Mouse (Mus musculus) forebrain, embryonic 16.5 days (tissue): Measurements from ENCODE around the gene Acad12. TPM values are rescaled to one million over a fixed set of nuclear protein-coding genes. Genes with fewer than 3 reads are reported as not detected.

Source experiments
- ATAC-seq: fragments of 200-750 bp; cut with Nextera tagmentation; 2 replicates; pipeline ENCODE4 v1.8.0; 2017; ENCODE audit warnings: mild to moderate bottlenecking, moderate library complexity
- H3K27ac ChIP-seq: fragments of 300-500 bp; sonication (generic); 2 replicates; pipeline ENCODE4 v1.5.1; 2014; ENCODE audit warnings: low read length, control low read depth
- H3K27me3 ChIP-seq: fragments of 300-500 bp; sonication (generic); replicated peaks from 2 replicates; pipeline ENCODE4 v1.6.1; 2014; ENCODE audit warnings: low read length; ENCODE audit not compliant: control insufficient read depth, insufficient read depth
- H3K36me3 ChIP-seq: fragments of 300-500 bp; sonication (generic); 2 replicates; pipeline ENCODE4 v1.6.1; 2014; ENCODE audit not compliant: control insufficient read depth, insufficient read depth
- H3K4me1 ChIP-seq: fragments of 300-500 bp; sonication (generic); replicated peaks from 2 replicates; pipeline ENCODE4 v1.6.1; 2014; ENCODE audit warnings: low read length; ENCODE audit not compliant: control insufficient read depth, insufficient read depth
- H3K4me2 ChIP-seq: fragments of 300-500 bp; sonication (generic); 2 replicates; pipeline ENCODE4 v1.6.1; 2014; ENCODE audit warnings: mild to moderate bottlenecking, low read length, control low read depth
- H3K4me3 ChIP-seq: fragments of 300-500 bp; sonication (generic); replicated peaks from 2 replicates; pipeline ENCODE4 v1.5.1; 2014; ENCODE audit warnings: mild to moderate bottlenecking, low read length, control low read depth
- H3K9ac ChIP-seq: fragments of 300-500 bp; sonication (generic); replicated peaks from 2 replicates; pipeline ENCODE4 v1.6.1; 2014; ENCODE audit warnings: low read depth, low read length, control low read depth
- H3K9me3 ChIP-seq: fragments of 300-500 bp; sonication (generic); 2 replicates; pipeline ENCODE4 v1.6.1; 2016; ENCODE audit warnings: low read length; ENCODE audit not compliant: control insufficient read depth
- WGBS: fragments of 180-500 bp; shearing (Covaris S2); extraction: QIAGEN DNeasy Blood & Tissue Kit; methylation state at CpG from one replicate; pipeline ENCODE4 v1.1.7; 2014; 5-methylcytosine and 5-hydroxymethylcytosine counted together
- polyA plus RNA-seq: library from polyadenylated mRNA; unstranded; fragments of >200 nt; fragmentation: Nextera tagmentation; extraction: Ambion mirVana; gene quantifications from 2 replicates; pipeline ENCODE4 v1.2.1, GENCODE M21; 2015

Gene Acad12
- polyA plus RNA-seq: 1.1 and 1.2 TPM in 2 replicates

GRCm38 (mm10) chr5:121618592-121619513 is at the start of gene Acad12:
TSS of gene Acad12 (minus strand) at chr5:121618938.
- WGBS: under 1% methylated on average over 55 of the region's 58 CpGs
- Histone ChIP-seq H3K4me2 (peak within 1 kb of the TSS; percentile 88), H3K4me3 (peak within 1 kb of the TSS; percentile 87), H3K4me1 (peaks cover 10% of the 10 kb centered on the region), H3K27ac (peak within 1 kb of the TSS; percentile 31; the same call in 1 of the 2 replicates), H3K9me3 (no peaks in the 10 kb centered on the region), H3K27me3 (no peaks in the 10 kb centered on the region), H3K36me3 (no peaks in the 10 kb centered on the region), H3K9ac (peak within 1 kb of the TSS; percentile 84)
- peak; percentile 81 for ATAC-seq

- no peak overlapping the region for H3K27ac ChIP-seq
These were observed 49.7 kb upstream of the Acad12 start for GRCm38 (mm10) chr5:121668411-121668810.

GRCm38 (mm10) chr5:121667067-121667466 is 48.3 kb upstream of the Acad12 start:
- H3K4me1 ChIP-seq: peaks cover 8% of the 10 kb centered on the region
- peaks cover 16% of the 10 kb centered on the region for H3K36me3 ChIP-seq
- H3K4me3 ChIP-seq: no peak overlapping the region
- ATAC-seq: no peak
- no peak overlapping the region for H3K4me2 ChIP-seq
- no peaks in the 10 kb centered on the region for H3K27me3 ChIP-seq
- 97% methylated on average over 4 of the region's 4 CpGs for WGBS
- no peaks in the 10 kb centered on the region for H3K9me3 ChIP-seq
- H3K9ac ChIP-seq: no peak overlapping the region
- H3K27ac ChIP-seq: no peak overlapping the region

More at GRCm38 (mm10) chr5:121668411-121668810, 49.7 kb upstream of the Acad12 start:
- Histone ChIP-seq H3K9ac (no peak overlapping the region), H3K27me3 (no peaks in the 10 kb centered on the region), H3K36me3 (peaks cover 19% of the 10 kb centered on the region), H3K4me1 (0 out of 2 replicates have a peak, but pooled peaks cover 3% of the 10 kb centered on the region), H3K9me3 (no peaks in the 10 kb centered on the region), H3K4me3 (no peak overlapping the region), H3K4me2 (no peak overlapping the region)
- 62% methylated on average over 6 of the region's 6 CpGs for WGBS
- no peak for ATAC-seq

- Histone ChIP-seq H3K27ac (no peak overlapping the region), H3K9me3 (no peaks in the 10 kb centered on the region), H3K4me2 (no peak overlapping the region), H3K9ac (no peak overlapping the region), H3K27me3 (no peaks in the 10 kb centered on the region), H3K36me3 (peaks cover 13% of the 10 kb centered on the region), H3K4me1 (peaks cover 20% of the 10 kb centered on the region), H3K4me3 (no peak overlapping the region)
- 97% methylated on average over 9 of the region's 9 CpGs for WGBS
- ATAC-seq: no peak
These were observed 46.2 kb upstream of the Acad12 start for GRCm38 (mm10) chr5:121664971-121665370.

GRCm38 (mm10) chr5:121664078-121664477 is 45.3 kb upstream of the Acad12 start:
- WGBS: 88% methylated on average over 6 of the region's 6 CpGs

GRCm38 (mm10) chr5:121663456-121663855 is 44.7 kb upstream of the Acad12 start:
- Histone ChIP-seq H3K27me3 (no peaks in the 10 kb centered on the region), H3K4me2 (no peak overlapping the region), H3K4me3 (no peak overlapping the region), H3K36me3 (peaks cover 10% of the 10 kb centered on the region), H3K9ac (no peak overlapping the region), H3K27ac (no peak overlapping the region), H3K9me3 (no peaks in the 10 kb centered on the region), H3K4me1 (peaks cover 24% of the 10 kb centered on the region)
- WGBS: 91% methylated on average over 8 of the region's 8 CpGs
- no peak for ATAC-seq

More at GRCm38 (mm10) chr5:121664078-121664477, 45.3 kb upstream of the Acad12 start:
- Histone ChIP-seq H3K4me1 (peaks cover 25% of the 10 kb centered on the region), H3K27ac (no peak overlapping the region), H3K27me3 (no peaks in the 10 kb centered on the region), H3K4me2 (no peak overlapping the region), H3K9ac (no peak overlapping the region), H3K9me3 (no peaks in the 10 kb centered on the region), H3K36me3 (peaks cover 11% of the 10 kb centered on the region), H3K4me3 (no peak overlapping the region)
- ATAC-seq: no peak

GRCm38 (mm10) chr5:121661494-121661893 is 42.8 kb upstream of the Acad12 start:
- Histone ChIP-seq H3K4me1 (peaks cover 22% of the 10 kb centered on the region), H3K36me3 (peaks cover 3% of the 10 kb centered on the region), H3K4me2 (peak overlapping the region; percentile 76), H3K9ac (no peak overlapping the region), H3K4me3 (peak overlapping the region; percentile 85), H3K27me3 (no peaks in the 10 kb centered on the region), H3K9me3 (no peaks in the 10 kb centered on the region), H3K27ac (no peak overlapping the region)
- 88% methylated on average over 5 of the region's 5 CpGs for WGBS
- no peak for ATAC-seq

GRCm38 (mm10) chr5:121660897-121661254 is 42.1 kb upstream of the Acad12 start:
- no peaks in the 10 kb centered on the region for H3K9me3 ChIP-seq
- peak overlapping the region; percentile 92 for H3K9ac ChIP-seq
- peak overlapping the region; percentile 85 for H3K4me3 ChIP-seq
- no peaks in the 10 kb centered on the region for H3K27me3 ChIP-seq
- no peak; the same call in 1 of the 2 replicates for ATAC-seq
- H3K4me1 ChIP-seq: peaks cover 22% of the 10 kb centered on the region
- WGBS: under 1% methylated on average over 26 of the region's 26 CpGs
- H3K27ac ChIP-seq: peak overlapping the region; percentile 21; the same call in 1 of the 2 replicates
- H3K36me3 ChIP-seq: peaks cover 3% of the 10 kb centered on the region
- peak overlapping the region; percentile 76 for H3K4me2 ChIP-seq

- Histone ChIP-seq H3K36me3 (peaks cover 3% of the 10 kb centered on the region), H3K9me3 (no peaks in the 10 kb centered on the region), H3K9ac (peak within 1 kb of the TSS; percentile 92), H3K27me3 (no peaks in the 10 kb centered on the region), H3K27ac (peak within 1 kb of the TSS; percentile 21; the same call in 1 of the 2 replicates), H3K4me2 (peak within 1 kb of the TSS; percentile 76), H3K4me1 (peaks cover 22% of the 10 kb centered on the region), H3K4me3 (peak within 1 kb of the TSS; percentile 85)
- under 1% methylated on average over 68 of the region's 85 CpGs for WGBS
- peak; percentile 87 for ATAC-seq
These were observed 41.5 kb upstream of the Acad12 start, which contains the start of the genes Acad10 and Brap for GRCm38 (mm10) chr5:121660059-121660896. TSS of gene Acad10 (minus strand) at chr5:121660514. TSS of gene Brap (plus strand) at chr5:121660563.
